Mouse (Mus musculus) left cerebral cortex, postnatal 36 days (tissue): Measurements from ENCODE around the gene Lmx1b. TPM values are rescaled to one million over a fixed set of nuclear protein-coding genes. Genes with fewer than 3 reads are reported as not detected.

ENCODE experiments used
- DNase-seq, 2 experiments: peaks; one replicate each; pipeline ENCODE4 v3.0.0; 2021 to 2022; ENCODE audit warnings: low spot score in 2 of 2, mixed read lengths in 1 of 2
- intact Hi-C: fragments of 180-260 bp; cut with DNase I; formaldehyde crosslinking; loops from one replicate; pipeline ENCODE4 v1.15.1; 2025
- total RNA-seq, 2 experiments: library from RNA; stranded (reverse); gene quantifications; 2 replicates each; pipeline ENCODE4 v1.2.3; 2021

Lmx1b gene
- total RNA-seq: under 1 TPM; 0.25 to 0.34 TPM

DNA sequence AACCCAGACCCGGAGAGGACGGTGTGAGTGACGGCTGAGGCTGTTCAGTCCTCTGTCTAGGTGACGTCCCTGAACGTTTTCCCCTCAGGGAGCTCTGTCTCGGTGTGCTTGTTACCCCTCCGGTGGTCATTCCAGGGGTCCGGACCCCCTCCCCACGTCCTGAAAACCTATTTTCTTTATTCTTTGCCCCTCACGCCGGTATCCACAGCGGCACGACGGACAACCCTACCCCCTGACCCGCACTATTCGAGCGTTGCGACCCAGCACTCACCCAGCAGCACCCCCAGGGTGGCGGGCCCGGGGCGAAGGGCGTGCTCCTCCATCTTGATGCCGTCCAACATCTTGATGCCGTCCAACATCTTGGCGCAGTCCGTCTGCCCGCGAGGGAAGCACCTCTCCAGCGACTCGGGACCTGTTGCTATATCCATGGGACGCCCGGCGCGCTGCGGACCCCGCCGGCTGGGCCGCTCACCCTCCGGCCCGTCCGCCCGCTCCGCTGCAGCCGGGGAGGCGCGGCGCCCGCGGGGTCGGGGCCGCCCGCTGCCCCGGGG is at the start of gene Lmx1b:
TSS of gene Lmx1b (minus strand) at position 341 of the 551 bp plus-strand sequence.
- no peak for DNase-seq
- intact Hi-C loops: loop anchor here (5.0 kb wide), 1 partner anchor 83 kb away; no protein-coding TSS in a partner anchor

DNA sequence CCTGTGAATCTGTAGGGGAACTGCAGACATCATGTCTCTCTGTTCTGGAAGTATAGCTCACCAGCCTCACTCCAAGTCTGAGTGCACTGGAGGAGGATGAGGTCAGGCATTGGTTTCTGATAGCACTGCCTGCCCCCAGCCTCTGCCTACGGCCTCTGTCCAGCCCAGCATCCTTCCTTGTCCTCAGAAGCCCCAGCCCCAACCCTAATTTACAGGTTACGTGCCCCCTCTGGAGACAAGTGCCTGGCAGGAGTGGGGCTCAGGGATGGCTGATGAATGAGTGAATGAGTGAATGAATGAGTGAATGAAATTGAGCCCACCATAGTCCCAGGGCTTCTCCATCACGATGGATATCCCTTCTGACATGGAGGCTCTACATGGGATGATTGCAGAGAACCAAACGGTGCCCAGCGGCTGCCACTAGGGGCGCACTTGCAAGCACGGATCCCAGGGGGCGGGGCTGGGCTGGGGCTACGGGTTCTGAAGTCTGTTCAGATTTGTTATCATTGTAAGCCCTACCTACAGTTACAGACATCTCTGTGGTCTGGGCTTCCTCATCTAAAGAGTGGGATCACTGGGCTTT is 49.7 kb upstream of the Lmx1b start:
- intact Hi-C loops: no loop called here
- DNase-seq: no peak

DNA sequence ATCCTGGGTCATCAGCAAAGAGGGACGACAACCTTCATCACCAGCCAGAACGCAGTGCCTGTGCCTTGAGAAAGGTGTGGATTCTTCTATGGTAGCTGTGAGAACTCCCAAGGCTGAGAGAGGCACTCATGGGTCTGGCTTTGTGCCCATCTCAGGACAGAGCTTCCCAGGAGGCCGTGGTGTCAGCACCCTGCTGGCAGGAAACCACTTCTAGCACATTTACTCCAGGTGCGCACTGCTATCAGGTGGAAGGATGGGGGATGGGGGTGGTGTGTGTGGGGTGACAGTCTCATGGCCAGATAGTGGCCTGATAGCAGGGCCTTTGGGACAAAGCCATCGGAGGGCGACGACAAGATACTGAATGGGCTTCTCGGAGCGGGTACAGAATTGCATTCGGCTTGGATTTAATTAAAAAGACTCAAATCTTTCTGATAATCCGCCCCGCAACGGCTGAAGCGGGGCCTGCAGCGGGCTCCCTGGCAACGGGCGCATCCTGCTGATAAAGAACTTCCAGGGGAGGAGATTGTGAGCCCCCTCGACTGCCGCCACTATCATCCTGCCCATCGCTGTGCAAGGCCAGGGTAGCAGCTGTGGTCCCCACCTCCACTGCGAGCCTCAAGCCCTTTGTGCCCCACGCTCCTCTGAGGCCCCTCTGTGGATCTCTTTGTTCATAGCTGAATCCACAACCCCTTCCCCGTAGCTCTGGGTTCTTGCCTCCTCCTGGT is 49.0 kb upstream of the Lmx1b start:
- intact Hi-C loops: no loop called here
- DNase-seq: no peak

GRCm38 (mm10) chr2:33683594-33683993 is 43.3 kb upstream of the Lmx1b start:
- DNase-seq: no peak
- intact Hi-C loops: no loop called here

- DNase-seq: no peak
- intact Hi-C loops: no loop called here
Observed at GRCm38 (mm10) chr2:33683095-33683494, 42.8 kb upstream of the Lmx1b start.

DNA sequence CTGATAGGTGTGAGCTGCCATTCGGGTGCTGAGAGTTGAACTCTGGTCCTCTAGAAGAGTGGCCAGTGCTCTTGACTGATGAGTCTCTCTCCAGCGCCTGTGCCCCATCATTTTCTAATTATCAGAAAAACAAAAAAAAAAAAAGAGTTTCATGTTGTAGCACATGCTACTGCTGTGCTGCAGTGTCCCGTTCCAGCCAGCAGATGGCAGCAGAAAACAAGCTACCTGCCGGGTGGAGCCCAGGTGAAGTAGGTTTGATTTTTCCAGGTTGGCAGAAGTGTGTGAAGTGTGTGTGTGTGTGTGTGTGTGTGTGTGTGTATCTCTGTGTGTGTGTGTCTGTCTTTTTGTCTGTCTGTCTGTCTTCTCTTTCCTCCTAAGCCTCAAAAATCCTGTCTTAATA is 41.9 kb upstream of the Lmx1b start:
- intact Hi-C loops: loop anchor here (1.0 kb wide), 1 partner anchor 53 kb away; no protein-coding TSS in a partner anchor
- DNase-seq: peak; percentile 40 to 42

DNA sequence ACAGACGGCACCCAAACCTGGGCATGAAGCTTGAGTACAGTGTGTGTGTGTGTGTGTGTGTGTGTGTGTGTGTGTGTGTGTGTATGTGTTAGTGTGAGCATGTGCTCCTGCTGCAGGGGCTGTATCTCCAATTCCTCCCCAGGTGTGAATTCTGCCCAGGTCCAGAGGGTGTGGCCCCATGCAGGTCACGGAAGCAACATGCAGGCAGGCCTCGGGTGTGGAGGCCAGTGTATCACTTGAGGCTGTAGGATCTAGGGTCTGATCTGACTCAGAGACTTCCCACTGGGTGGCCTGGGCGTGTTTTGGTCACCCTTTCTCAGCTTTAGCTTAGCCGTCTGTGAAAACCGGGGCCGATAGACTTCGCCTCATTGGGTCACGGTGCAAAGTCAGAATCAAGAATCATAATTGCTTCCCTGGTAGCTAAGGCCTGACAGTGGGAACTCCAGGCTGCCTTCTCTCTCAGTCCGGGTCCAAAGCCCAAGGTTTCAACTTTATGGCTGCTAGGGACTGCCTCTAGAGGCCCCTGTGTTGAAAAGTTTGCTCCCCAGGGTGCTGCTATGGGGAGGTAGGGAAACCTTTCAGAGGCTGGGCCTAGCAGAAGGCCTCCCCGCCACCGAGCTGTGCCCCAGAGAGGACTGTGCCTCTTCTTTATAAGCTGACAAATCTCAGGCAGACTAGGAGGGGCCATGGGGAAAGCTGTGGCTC is 38.8 kb upstream of the Lmx1b start:
- intact Hi-C loops: no loop called here
- no peak for DNase-seq

DNA sequence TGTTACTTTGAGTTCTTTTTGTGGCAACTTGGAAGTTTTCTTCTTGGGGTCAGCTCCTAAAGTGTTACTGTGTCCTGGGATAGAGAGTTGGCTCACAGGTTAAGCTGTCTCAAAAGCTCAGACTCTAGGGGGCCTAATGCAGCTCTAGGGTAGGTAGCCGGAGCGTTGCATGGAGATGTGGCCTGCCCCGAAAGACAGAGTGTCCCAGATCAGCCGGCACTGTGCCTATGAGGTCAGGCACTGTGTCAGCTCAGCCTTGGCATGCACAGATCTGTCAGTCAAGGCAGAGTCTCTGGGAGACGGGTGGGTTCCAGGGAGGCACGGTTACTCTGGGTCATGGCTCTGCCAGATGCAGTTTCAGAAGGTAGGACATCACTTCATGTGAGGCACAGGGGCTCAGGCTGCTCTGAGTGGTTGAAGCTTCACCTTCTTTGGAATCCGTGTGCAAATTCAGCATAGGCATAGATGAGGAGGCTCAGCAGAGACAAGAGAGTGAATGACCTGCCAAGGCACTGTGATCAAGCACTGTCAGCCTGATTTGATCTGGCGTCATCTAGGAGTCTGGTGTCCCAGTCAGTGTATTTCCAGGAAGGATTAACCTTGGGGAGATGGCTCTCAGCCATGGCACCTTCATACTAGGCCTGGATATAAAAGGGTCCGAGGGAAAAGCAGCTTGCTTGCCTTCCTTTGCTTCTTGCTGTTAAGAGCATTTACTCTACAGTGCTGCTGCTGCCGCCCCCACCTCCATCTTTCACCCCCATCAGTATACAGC is 32.6 kb upstream of the Lmx1b start:
- intact Hi-C loops: no loop called here
- no peak for DNase-seq

DNA sequence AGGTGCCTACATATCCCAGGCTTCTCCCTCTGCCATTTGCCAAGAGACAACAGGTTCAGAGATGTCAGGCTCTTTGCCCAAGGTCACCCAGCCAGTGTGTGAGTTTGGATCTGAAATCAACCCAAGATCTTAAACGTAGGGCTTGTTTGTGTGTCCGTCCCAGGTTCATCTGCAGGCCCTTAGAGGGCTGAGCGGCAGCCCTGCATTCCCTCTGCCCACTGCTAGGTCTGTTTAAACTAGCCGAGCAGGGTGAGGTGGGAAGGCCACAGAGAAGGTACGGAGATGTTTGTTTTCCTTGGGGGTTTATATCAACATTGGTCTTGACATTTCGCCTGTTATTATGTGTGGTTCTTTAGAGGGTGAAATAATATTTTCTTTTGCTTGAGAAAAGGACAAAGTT is 28.4 kb upstream of the Lmx1b start:
- no peak for DNase-seq
- intact Hi-C loops: no loop called here

DNA sequence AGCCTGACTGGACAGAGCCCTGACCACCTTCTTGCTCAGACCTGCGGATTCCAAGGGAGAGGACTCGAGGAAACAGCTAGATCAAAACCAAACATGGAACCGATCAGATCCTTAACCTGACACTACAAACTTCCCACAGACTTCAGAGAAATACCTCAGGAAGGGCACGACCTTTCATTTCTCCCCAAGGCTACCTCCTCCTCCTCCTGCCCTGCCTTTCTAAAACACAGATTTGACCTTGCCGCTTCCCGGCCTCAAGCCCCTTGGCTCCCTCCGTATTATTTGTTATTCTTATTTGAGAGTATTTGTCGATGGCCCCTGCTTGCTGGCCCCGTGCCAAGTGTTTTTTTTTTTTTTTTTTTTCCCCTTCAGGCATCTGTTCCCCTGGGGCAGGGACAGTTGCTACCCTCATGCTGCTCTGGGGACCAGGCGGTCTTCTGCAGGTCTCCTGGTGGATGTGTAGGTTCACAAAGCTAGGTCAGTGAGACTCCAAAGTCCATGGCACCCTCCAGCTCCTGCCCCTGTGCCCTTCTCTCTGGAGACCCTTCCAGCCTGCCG is 26.2 kb upstream of the Lmx1b start:
- DNase-seq: no peak
- intact Hi-C loops: no loop called here

GRCm38 (mm10) chr2:33665363-33666058 is 25.2 kb upstream of the Lmx1b start:
- DNase-seq: no peak
- intact Hi-C loops: no loop called here

GRCm38 (mm10) chr2:33664661-33665060 is 24.4 kb upstream of the Lmx1b start:
- intact Hi-C loops: no loop called here
- no peak for DNase-seq

- intact Hi-C loops: no loop called here
- DNase-seq: no peak
Observed at GRCm38 (mm10) chr2:33659288-33659629, 18.9 kb upstream of the Lmx1b start.

- intact Hi-C loops: no loop called here
- no peak for DNase-seq
Observed at GRCm38 (mm10) chr2:33658602-33659287, 18.4 kb upstream of the Lmx1b start.

DNA sequence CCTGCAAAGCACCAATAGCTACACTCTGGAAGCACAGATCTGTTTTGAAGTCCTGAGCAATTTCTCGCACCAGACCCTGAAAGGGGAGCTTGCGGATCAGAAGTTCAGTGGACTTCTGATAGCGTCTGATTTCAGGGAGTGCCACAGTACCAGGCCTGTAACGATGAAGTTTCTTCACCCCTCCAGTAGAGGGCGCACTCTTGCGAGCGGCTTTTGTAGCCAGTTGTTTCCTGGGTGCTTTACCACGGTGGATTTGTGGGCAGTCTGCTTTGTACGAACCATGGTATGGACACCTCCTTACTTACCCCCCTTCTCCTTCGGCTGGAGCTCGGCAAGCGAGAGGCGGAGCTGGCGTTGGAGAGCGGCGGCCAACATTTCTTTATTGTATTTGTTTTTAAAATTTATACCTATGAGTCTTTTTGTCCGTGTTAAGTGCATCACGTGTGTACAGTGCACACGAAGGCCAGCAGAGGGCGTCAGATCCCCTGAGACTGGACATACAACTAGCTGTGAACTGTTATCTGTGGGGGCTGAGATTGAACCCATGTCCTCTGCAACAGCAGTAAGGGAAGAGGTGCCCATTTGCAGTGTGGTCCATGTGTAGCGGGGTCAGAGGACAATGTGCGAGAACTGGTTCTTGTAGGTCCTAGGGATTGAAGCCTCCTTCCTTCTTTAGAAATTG is 12.3 kb upstream of the Lmx1b start:
- no peak for DNase-seq
- intact Hi-C loops: no loop called here

DNA sequence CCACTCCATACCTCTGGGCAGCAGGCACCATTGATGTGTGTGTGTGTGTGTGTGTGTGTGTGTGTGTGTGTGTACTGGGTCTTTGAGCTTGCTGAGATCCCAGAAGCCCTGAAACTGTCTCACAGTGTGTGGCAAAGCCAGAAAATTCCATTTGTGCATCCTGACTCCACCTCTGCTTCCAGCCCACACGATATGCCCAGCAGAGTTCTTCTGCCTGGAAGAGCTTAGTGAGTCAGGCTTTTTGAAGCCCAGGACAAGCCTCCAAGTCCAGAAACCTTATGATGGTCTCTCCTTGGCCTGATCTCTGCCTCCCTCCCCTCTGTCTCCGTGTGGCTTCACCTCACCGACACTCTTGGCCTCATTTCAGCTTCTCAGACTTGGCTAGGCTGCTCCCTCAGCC is 9.1 kb upstream of the Lmx1b start:
- intact Hi-C loops: no loop called here
- DNase-seq: no peak

DNA sequence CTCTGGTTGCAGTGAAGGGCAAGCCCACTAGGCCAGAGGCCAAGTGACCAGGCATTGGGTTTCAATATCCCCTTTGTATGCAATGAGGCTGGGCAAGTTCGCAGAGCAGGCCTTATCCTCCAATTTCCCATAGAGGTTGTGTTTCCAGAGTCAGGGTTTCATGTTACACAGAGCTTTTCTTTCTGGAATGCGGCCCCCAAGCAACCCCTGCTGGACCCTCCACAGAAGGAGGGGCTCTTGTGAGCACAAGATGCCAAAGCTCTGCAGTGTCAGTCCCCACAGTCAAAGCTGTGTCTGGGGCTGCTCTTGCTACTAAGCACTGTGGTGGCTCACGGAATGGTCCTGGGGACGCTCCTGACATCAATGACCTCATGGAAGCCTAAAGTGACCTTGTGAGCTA is 8.6 kb upstream of the Lmx1b start:
- no peak for DNase-seq
- intact Hi-C loops: no loop called here

DNA sequence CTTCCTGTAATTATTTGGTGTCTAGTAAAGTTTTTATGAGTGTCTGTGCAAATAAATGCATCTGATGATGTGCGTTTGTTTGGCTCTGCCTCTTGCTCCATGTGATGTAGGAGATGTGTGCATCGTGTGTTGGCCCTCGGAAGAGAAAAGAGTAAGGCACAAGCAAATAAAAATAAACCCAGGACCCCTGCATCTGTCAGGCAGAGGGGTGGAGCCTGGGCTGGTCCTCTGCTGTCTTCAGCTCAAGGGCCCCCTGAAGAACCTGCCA is 5.9 kb upstream of the Lmx1b start:
- no peak for DNase-seq
- intact Hi-C loops: no loop called here
